Mouse (Mus musculus): ENCODE measurements around the gene Rab3gap2. TPM values are rescaled to one million over a fixed set of nuclear protein-coding genes. Genes with fewer than 3 reads are reported as not detected.
A peak's percentile ranks its signal among the peaks of the same experiment; 100 is the strongest.

The Rab3gap2 gene
- polyA plus RNA-seq, 1 experiment from 2014 or later = 18.2 TPM

MicroRNAs within 50 kb of the gene (microRNA counts, 519-probe panel; counts per million panel counts)
- microRNA mmu-miR-194 = 3,498 counts per million, percentile 32 among the panel's probes with 10 or more counts
- not detected for microRNA mmu-miR-664

Small RNA genes lying within 50 kb of the gene (microRNA-seq; reads per million reads assigned to microRNA genes)
- gene Mir194-1 (0.79 reads per million), gene Mir215 (1.3 reads per million, percentile 3 among the genes with 10 or more reads in this experiment), gene Mir664 (9.1 reads per million, percentile 33 among the genes with 10 or more reads in this experiment)

Other genes with a start within 250 kb of the Rab3gap2 start
- 12.1 and 12.9 TPM in 2 replicates for gene Mark1, start 204.5 kb upstream of the Rab3gap2 start, polyA plus RNA-seq (2014; fragmentation: Nextera tagmentation; extraction: Ambion mirVana)
- 18.4 and 19.5 TPM in 2 replicates for gene Iars2, start 125.3 kb downstream of the Rab3gap2 start, polyA plus RNA-seq (2014; fragmentation: Nextera tagmentation; extraction: Ambion mirVana)
- 18.8 and 18.9 TPM in 2 replicates for gene Bpnt1, start 128.0 kb downstream of the Rab3gap2 start, polyA plus RNA-seq (2014; fragmentation: Nextera tagmentation; extraction: Ambion mirVana)
- gene Eprs, start 158.9 kb downstream of the Rab3gap2 start, polyA plus RNA-seq (2014; fragmentation: Nextera tagmentation; extraction: Ambion mirVana) = 142 and 156 TPM in 2 replicates

All from forebrain, embryonic 14.5 days (tissue).